Mouse (Mus musculus) liver, postnatal 0 days (tissue): ENCODE results near the gene Adm2. TPM values are rescaled to one million over a fixed set of nuclear protein-coding genes. Genes with fewer than 3 reads are reported as not detected.
A peak's percentile ranks its signal among the peaks of the same experiment; 100 is the strongest.

ENCODE experiments used
- ATAC-seq: fragments of 200-750 bp; cut with Nextera tagmentation; 2 replicates; pipeline ENCODE4 v1.8.0; 2017; ENCODE audit warnings: mild to moderate bottlenecking, moderate library complexity
- DNase-seq: peaks from one replicate; pipeline ENCODE4 v3.0.0-alpha.2; 2016
- H3K27ac ChIP-seq: fragments of 300-500 bp; sonication (generic); 2 replicates; pipeline ENCODE4 v1.5.1; 2014; ENCODE audit warnings: antibody characterized with exemption, moderate library complexity, mild to moderate bottlenecking, low read depth
- H3K27me3 ChIP-seq: fragments of 300-500 bp; sonication (generic); 2 replicates; pipeline ENCODE4 v1.6.1; 2014; ENCODE audit warnings: low read length, control low read depth, mixed read lengths; ENCODE audit not compliant: insufficient read depth
- H3K36me3 ChIP-seq: fragments of 300-500 bp; sonication (generic); replicated peaks from 2 replicates; pipeline ENCODE4 v1.6.1; 2014; ENCODE audit warnings: mild to moderate bottlenecking, control low read depth, low read length, moderate library complexity, mixed read lengths; ENCODE audit not compliant: insufficient read depth
- H3K4me1 ChIP-seq: fragments of 300-500 bp; sonication (generic); 2 replicates; pipeline ENCODE4 v1.6.1; 2014; ENCODE audit warnings: antibody characterized with exemption, mild to moderate bottlenecking, control low read depth; ENCODE audit not compliant: insufficient read depth
- H3K4me2 ChIP-seq: fragments of 300-500 bp; sonication (generic); 2 replicates; pipeline ENCODE4 v1.6.1; 2014; ENCODE audit warnings: low read depth, mild to moderate bottlenecking, low read length, moderate library complexity, mixed read lengths
- H3K4me3 ChIP-seq: fragments of 300-500 bp; sonication (generic); 2 replicates; pipeline ENCODE4 v1.5.1; 2014; ENCODE audit warnings: low read depth, low read length
- H3K9ac ChIP-seq: fragments of 300-500 bp; sonication (generic); replicated peaks from 2 replicates; pipeline ENCODE4 v1.6.1; 2014; ENCODE audit warnings: mild to moderate bottlenecking, moderate library complexity
- H3K9me3 ChIP-seq: fragments of 300-500 bp; sonication (generic); 2 replicates; pipeline ENCODE4 v1.6.1; 2016; ENCODE audit warnings: mild to moderate bottlenecking, control low read depth, low read length, mixed read lengths
- CTCF ChIP-seq: sonication (generic); IDR thresholded peaks from 2 replicates; pipeline ENCODE4 v1.5.1; 2016; ENCODE audit warnings: antibody characterized with exemption, low read depth
- EP300 ChIP-seq: IDR thresholded peaks from 2 replicates; pipeline ENCODE4 v1.6.1; 2016; ENCODE audit warnings: antibody characterized with exemption, low read depth, mild to moderate bottlenecking
- WGBS: fragments of 180-500 bp; shearing (Covaris S2); extraction: QIAGEN DNeasy Blood & Tissue Kit; methylation state at CpG from one replicate; pipeline ENCODE4 v1.1.7; 2014; ENCODE audit not compliant: insufficient replicate concordance; 5-methylcytosine and 5-hydroxymethylcytosine counted together
- polyA plus RNA-seq: library from polyadenylated mRNA; unstranded; fragments of >200 nt; fragmentation: Nextera tagmentation; extraction: Ambion mirVana; gene quantifications from 2 replicates; pipeline ENCODE4 v1.2.1, GENCODE M21; 2015

Gene Adm2
- polyA plus RNA-seq, 1 experiment from 2014 or later, result 3.7 TPM

DNA sequence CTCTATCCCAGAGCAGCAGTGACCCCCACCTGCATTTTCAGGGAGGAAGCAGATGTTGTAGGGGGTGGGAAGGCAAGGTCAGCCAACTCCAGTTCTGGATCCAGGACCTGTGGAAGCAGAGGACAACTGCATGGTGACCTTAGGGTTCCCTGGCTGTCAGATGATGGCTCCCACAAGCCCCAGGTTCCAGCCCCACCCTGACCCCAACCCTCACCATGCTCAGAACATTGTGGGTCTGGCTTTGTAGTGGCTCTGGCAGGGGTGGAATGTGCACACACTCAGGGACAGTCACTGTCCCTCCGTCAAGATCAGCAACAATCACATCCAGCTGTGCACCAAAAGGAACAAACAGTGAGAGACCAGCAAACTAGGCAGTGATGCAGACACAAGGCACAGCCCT lies 16.6 kb upstream of the Adm2 start:
- H3K9me3 ChIP-seq, result no peaks in the 10 kb centered on the region
- H3K36me3 ChIP-seq, result peaks cover 55% of the 10 kb centered on the region
- no peak overlapping the region for H3K4me2 ChIP-seq
- DNase-seq (no peak), ATAC-seq (no peak)
- no peak overlapping the region for H3K4me3 ChIP-seq
- peaks cover 10% of the 10 kb centered on the region for H3K4me1 ChIP-seq
- H3K27me3 ChIP-seq, result no peaks in the 10 kb centered on the region
- 82% methylated on average over 1 of the region's 1 CpGs for WGBS
- H3K9ac ChIP-seq, result no peak overlapping the region
- no peak overlapping the region for H3K27ac ChIP-seq
- TF ChIP-seq EP300 (no peak), CTCF (no peak)

DNA sequence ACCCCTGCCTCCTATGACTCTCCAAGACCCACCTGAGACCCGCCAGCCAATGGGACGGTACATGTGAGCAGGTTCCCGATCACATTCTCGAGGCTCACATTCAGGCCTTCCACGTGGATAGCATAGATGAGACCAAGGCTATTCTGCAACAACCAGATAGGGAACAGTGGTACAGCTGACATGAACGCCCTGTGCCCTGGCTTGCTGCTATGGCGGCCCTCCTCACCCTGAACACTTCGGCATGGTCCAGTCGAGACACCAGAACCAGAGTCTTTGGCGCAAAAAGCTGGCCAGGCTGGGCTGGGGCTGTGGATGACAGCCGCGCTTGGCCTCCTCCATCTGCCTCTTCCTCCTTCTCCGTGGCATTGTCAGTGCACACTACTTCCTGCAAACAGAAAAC lies 15.1 kb upstream of the Adm2 start:
- Histone ChIP-seq H3K4me2 (no peak overlapping the region), H3K9me3 (no peaks in the 10 kb centered on the region), H3K27me3 (no peaks in the 10 kb centered on the region), H3K27ac (no peak overlapping the region), H3K4me3 (no peak overlapping the region), H3K36me3 (peaks cover 42% of the 10 kb centered on the region), H3K9ac (no peak overlapping the region), H3K4me1 (peaks cover 10% of the 10 kb centered on the region)
- DNase-seq (no peak), ATAC-seq (no peak)
- WGBS, result 85% methylated on average over 13 of the region's 13 CpGs
- TF ChIP-seq EP300 (no peak), CTCF (no peak)

DNA sequence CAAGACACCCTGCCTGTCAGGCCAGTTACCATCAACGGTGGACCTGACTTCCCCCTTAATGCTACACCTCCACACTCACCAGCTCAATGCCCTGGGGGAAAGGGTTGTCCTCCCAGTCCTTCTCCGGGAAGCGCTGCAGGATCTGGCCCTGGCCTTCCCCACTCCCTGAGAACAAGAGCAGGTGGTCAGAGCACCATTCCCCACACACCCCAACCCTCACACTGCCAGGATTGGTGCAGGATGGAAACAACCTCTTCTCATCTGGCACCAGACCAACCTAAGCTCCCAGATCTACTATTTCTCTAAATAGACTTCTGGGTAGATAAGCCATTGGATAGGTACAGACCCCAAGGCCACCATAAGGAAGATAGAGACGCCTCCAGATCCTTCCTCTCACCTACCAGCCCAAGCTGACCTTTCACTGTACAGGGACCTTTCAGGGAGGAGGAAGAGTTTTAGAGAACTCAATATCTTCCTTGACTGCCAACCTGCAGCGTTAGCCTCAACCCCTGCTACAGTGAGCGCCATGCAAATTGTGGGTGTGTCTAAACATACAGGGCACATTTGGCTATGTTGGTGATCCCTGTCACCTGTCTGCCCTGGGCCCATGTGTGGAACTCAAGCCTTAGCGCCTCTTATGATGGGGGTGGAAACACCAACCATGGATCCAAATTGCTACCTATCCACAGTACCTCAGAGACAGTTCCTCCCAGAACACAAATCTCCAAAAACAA lies 13.9 kb upstream of the Adm2 start:
- H3K27me3 ChIP-seq, result no peaks in the 10 kb centered on the region
- ATAC-seq, result no peak
- WGBS, result 76% methylated on average over 7 of the region's 7 CpGs
- DNase-seq, result no peak
- TF ChIP-seq EP300, result no peak
- TF ChIP-seq CTCF, result no peak
- H3K27ac ChIP-seq, result no peak overlapping the region
- peaks cover 16% of the 10 kb centered on the region for H3K4me1 ChIP-seq
- peaks cover 33% of the 10 kb centered on the region for H3K36me3 ChIP-seq
- no peak overlapping the region for H3K4me3 ChIP-seq
- no peaks in the 10 kb centered on the region for H3K9me3 ChIP-seq
- H3K9ac ChIP-seq, result no peak overlapping the region
- no peak overlapping the region for H3K4me2 ChIP-seq

DNA sequence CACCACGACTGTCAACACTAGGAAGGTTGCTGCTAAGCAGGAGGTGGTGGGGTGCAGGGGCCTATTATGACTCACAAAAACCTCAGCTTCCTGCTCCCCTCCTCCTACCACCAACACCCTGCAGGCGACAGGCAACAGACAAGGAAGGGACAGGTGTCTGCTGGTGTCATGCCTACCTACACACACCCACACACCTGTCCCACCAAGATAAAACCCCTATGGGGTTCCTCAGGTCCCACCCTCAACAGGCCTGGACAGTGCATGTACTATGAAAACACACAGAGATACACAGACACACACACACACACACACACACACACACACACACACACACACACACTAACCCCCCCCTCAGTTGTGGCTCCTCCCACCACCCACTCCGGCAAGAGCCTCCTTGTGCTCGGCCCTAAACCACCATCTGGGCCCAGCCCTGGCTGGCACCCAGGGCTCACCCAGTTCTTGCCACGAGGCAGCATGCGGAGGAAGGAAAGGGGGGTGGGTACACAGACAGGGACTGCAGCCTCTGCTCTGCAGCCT lies 12.5 kb upstream of the Adm2 start:
- H3K27me3 ChIP-seq, result no peaks in the 10 kb centered on the region
- H3K27ac ChIP-seq, result 0 out of 2 replicates have a peak overlapping the region, but pooled peaks have one; percentile 16
- no peak overlapping the region for H3K4me3 ChIP-seq
- DNase-seq (no peak), ATAC-seq (peak; percentile 8; the same call in 1 of the 2 replicates)
- TF ChIP-seq CTCF, result no peak
- TF ChIP-seq EP300, result no peak
- H3K4me2 ChIP-seq, result no peak overlapping the region
- peaks cover 24% of the 10 kb centered on the region for H3K4me1 ChIP-seq
- H3K9ac ChIP-seq, result peak overlapping the region; percentile 41
- 19% methylated on average over 6 of the region's 6 CpGs for WGBS
- H3K36me3 ChIP-seq, result peaks cover 19% of the 10 kb centered on the region
- H3K9me3 ChIP-seq, result no peaks in the 10 kb centered on the region

DNA sequence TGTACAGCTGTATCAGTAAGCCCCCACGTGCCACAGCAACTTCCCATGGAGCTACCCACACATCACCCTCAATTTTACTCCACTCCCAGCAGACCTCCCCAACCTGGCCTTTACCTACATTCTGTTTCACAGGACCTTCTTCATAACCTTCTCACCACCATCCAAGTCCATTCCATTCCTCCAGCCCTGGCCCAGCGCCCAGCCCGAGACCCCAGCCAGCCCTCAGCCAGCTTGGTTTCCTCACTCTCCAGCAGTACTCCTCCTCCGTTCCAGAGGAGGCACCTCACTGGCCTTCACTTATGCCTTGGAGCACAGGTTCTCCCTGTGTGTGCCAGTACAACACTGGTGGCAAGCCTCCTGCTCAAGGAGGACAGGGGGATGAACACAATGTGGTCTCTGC lies 9.2 kb upstream of the Adm2 start:
- peak; percentile 13 for DNase-seq
- ATAC-seq, result no peak
- WGBS, result 78% methylated on average over 4 of the region's 4 CpGs
- H3K27ac ChIP-seq, result no peak overlapping the region
- no peak overlapping the region for H3K9ac ChIP-seq
- peaks cover 31% of the 10 kb centered on the region for H3K4me1 ChIP-seq
- 0 out of 2 replicates have a peak overlapping the region, but pooled peaks have one; percentile 71 for H3K4me2 ChIP-seq
- no peaks in the 10 kb centered on the region for H3K36me3 ChIP-seq
- H3K9me3 ChIP-seq, result no peaks in the 10 kb centered on the region
- TF ChIP-seq CTCF (no peak), EP300 (no peak)
- H3K27me3 ChIP-seq, result no peaks in the 10 kb centered on the region
- H3K4me3 ChIP-seq, result no peak overlapping the region

DNA sequence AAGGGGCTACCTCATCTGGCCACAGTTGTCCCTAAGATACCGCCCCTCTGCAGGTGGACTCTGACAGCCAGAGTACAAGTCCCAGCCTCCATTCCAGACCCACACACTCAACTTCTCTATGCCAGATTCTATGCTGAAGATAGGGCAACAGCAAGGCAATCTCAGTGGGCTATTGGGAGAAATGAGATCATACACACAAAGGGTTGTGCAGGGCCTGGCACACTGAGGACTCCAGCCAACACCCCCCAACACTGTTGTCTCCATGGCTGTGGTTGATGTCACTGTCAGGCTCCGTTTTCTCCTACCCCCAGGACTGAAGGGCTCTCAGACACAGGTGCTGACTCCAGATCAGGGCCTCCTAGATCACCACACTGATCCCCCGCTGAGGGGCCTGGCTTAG lies 8.4 kb upstream of the Adm2 start:
- Histone ChIP-seq H3K36me3 (no peaks in the 10 kb centered on the region), H3K4me1 (peaks cover 31% of the 10 kb centered on the region), H3K27me3 (no peaks in the 10 kb centered on the region), H3K9me3 (no peaks in the 10 kb centered on the region), H3K9ac (peak overlapping the region; percentile 86), H3K4me3 (peak overlapping the region; percentile 80), H3K27ac (no peak overlapping the region), H3K4me2 (peak overlapping the region; percentile 71)
- ATAC-seq (no peak), DNase-seq (no peak)
- TF ChIP-seq EP300 (no peak), CTCF (no peak)
- 32% methylated on average over 2 of the region's 3 CpGs for WGBS
